Mouse (Mus musculus) MEL (cell line): ENCODE results near the gene Aph1b. TPM values are rescaled to one million over a fixed set of nuclear protein-coding genes. Genes with fewer than 3 reads are reported as not detected.
A peak's percentile ranks its signal among the peaks of the same experiment; 100 is the strongest.
"Not testable (repeated sequence)": the region's sequence is repeated elsewhere in the genome, so short reads cannot be mapped to it uniquely, and the experiment has no call there.

Source experiments
- DNase-seq: peaks from one replicate; pipeline ENCODE4 v3.0.0; 2011; ENCODE audit warnings: low read depth, low spot score
- H3K27ac ChIP-seq: 2 replicates; pipeline ENCODE4 v1.5.1; 2012; ENCODE audit warnings: low read depth, mild to moderate bottlenecking, control low read depth, low read length, moderate library complexity; ENCODE audit not compliant: control insufficient read depth
- H3K27me3 ChIP-seq, 2 experiments: fragments of 150-350 bp in 1 of 2; sonication (generic) in 1 of 2; 2 replicates each; pipeline ENCODE4 v1.6.1; 2012; ENCODE audit warnings: low read length in 2 of 2, mild to moderate bottlenecking in 2 of 2, improper control_type of control experiment in 1 of 2, moderate library complexity in 1 of 2; ENCODE audit not compliant: insufficient read depth in 2 of 2, control insufficient read depth in 1 of 2
- H3K36me3 ChIP-seq, 2 experiments: 2 replicates each; pipeline ENCODE4 v1.6.1; 2012 to 2014; ENCODE audit warnings: low read length in 2 of 2, improper control_type of control experiment in 1 of 2, inconsistent platforms in 1 of 2, mild to moderate bottlenecking in 1 of 2; ENCODE audit not compliant: insufficient read depth in 2 of 2, control insufficient read depth in 1 of 2
- H3K4me1 ChIP-seq, 2 experiments: fragments of 150-350 bp in 1 of 2; sonication (generic) in 1 of 2; 2 replicates each; pipeline ENCODE4 v1.6.1; 2012; ENCODE audit warnings: low read length in 2 of 2, improper control_type of control experiment in 1 of 2, mild to moderate bottlenecking in 1 of 2; ENCODE audit not compliant: insufficient read depth in 2 of 2, control insufficient read depth in 1 of 2
- H3K4me3 ChIP-seq, 2 experiments: fragments of 150-350 bp in 1 of 2; sonication (generic) in 1 of 2; 2 replicates each; pipeline ENCODE4 v1.5.1; 2012; ENCODE audit warnings: low read depth in 2 of 2, low read length in 2 of 2, mild to moderate bottlenecking in 2 of 2, moderate library complexity in 2 of 2, control low read depth in 1 of 2, improper control_type of control experiment in 1 of 2; ENCODE audit not compliant: control insufficient read depth in 1 of 2, insufficient read depth in 1 of 2
- H3K79me2 ChIP-seq: 2 replicates; pipeline ENCODE4 v1.6.1; 2012; ENCODE audit warnings: mild to moderate bottlenecking, low read length, moderate library complexity; ENCODE audit not compliant: control insufficient read depth, poor library complexity, insufficient read depth
- H3K9ac ChIP-seq: 2 replicates; pipeline ENCODE4 v1.6.1; 2012; ENCODE audit warnings: low read depth, mild to moderate bottlenecking, control low read depth, low read length, moderate library complexity; ENCODE audit not compliant: control insufficient read depth, poor library complexity, severe bottlenecking
- H3K9me3 ChIP-seq: fragments of 150-350 bp; sonication (generic); replicated peaks from 2 replicates; pipeline ENCODE4 v1.6.1; 2012; ENCODE audit warnings: mild to moderate bottlenecking, low read length, improper control_type of control experiment, moderate library complexity; ENCODE audit not compliant: insufficient read depth
- BHLHE40 ChIP-seq: IDR thresholded peaks from 2 replicates; pipeline ENCODE4 v1.6.1; 2012; ENCODE audit warnings: low read depth, mild to moderate bottlenecking, inconsistent platforms, low read length, improper control_type of control experiment, borderline replicate concordance
- CHD1 ChIP-seq: IDR thresholded peaks from 2 replicates; pipeline ENCODE4 v1.6.1; 2012; ENCODE audit warnings: low read depth, mild to moderate bottlenecking, inconsistent platforms, low read length, improper control_type of control experiment
- CHD2 ChIP-seq: IDR thresholded peaks from 2 replicates; pipeline ENCODE4 v1.6.1; 2011; ENCODE audit warnings: low read length, improper control_type of control experiment
- CTCF ChIP-seq, 3 experiments: IDR thresholded peaks in 2 of 3; conservative IDR thresholded peaks in 1 of 3; 2 replicates each; pipeline ENCODE4 v1.5.1; 2011 to 2012; ENCODE audit warnings: low read length in 3 of 3, low read depth in 2 of 3, mild to moderate bottlenecking in 2 of 3, improper control_type of control experiment in 1 of 3, inconsistent platforms in 1 of 3, mixed read lengths in 1 of 3, moderate library complexity in 1 of 3; ENCODE audit not compliant: control insufficient read depth in 1 of 3, insufficient read depth in 1 of 3, poor library complexity in 1 of 3, severe bottlenecking in 1 of 3
- E2F4 ChIP-seq: IDR thresholded peaks from 2 replicates; pipeline ENCODE4 v1.6.1; 2011; ENCODE audit warnings: low read depth, low read length, improper control_type of control experiment, borderline replicate concordance
- ETS1 ChIP-seq: IDR thresholded peaks from 2 replicates; pipeline ENCODE4 v1.6.1; 2012; ENCODE audit warnings: low read depth, mild to moderate bottlenecking, inconsistent platforms, low read length, improper control_type of control experiment, moderate library complexity
- JUND ChIP-seq: IDR thresholded peaks from 2 replicates; pipeline ENCODE4 v1.6.1; 2011; ENCODE audit warnings: low read depth, mild to moderate bottlenecking, improper control_type of control experiment, low read length
- KAT2A ChIP-seq: conservative IDR thresholded peaks from 2 replicates; pipeline ENCODE4 v1.6.1; 2012; ENCODE audit warnings: low read depth, low read length, improper control_type of control experiment, inconsistent platforms
- MYB ChIP-seq: IDR thresholded peaks from 2 replicates; pipeline ENCODE4 v1.6.1; 2011; ENCODE audit warnings: mild to moderate bottlenecking, low read depth, low read length, improper control_type of control experiment
- NELFE ChIP-seq: IDR thresholded peaks from 2 replicates; pipeline ENCODE4 v1.6.1; 2011; ENCODE audit warnings: low read depth, low read length, improper control_type of control experiment
- RAD21 ChIP-seq: IDR thresholded peaks from 2 replicates; pipeline ENCODE4 v1.6.1; 2011; ENCODE audit warnings: mild to moderate bottlenecking, low read depth, low read length, improper control_type of control experiment
- RCOR1 ChIP-seq: IDR thresholded peaks from 2 replicates; pipeline ENCODE4 v1.6.1; 2012; ENCODE audit warnings: low read depth, mild to moderate bottlenecking, inconsistent platforms, low read length, improper control_type of control experiment
- SMC3 ChIP-seq: IDR thresholded peaks from 2 replicates; pipeline ENCODE4 v1.6.1; 2011; ENCODE audit warnings: low read depth, low read length, improper control_type of control experiment
- TCF12 ChIP-seq: IDR thresholded peaks from 2 replicates; pipeline ENCODE4 v1.6.1; 2014; ENCODE audit warnings: low read depth, mild to moderate bottlenecking, inconsistent platforms, low read length, improper control_type of control experiment, moderate library complexity
- UBTF ChIP-seq: IDR thresholded peaks from 2 replicates; pipeline ENCODE4 v1.6.1; 2012; ENCODE audit warnings: low read depth, mild to moderate bottlenecking, inconsistent platforms, low read length, improper control_type of control experiment, moderate library complexity, borderline replicate concordance; ENCODE audit not compliant: insufficient read depth
- ZMIZ1 ChIP-seq: IDR thresholded peaks from 2 replicates; pipeline ENCODE4 v1.6.1; 2012; ENCODE audit warnings: low read depth, mild to moderate bottlenecking, inconsistent platforms, low read length, improper control_type of control experiment, moderate library complexity
- polyA plus RNA-seq, 2 experiments: library from polyadenylated mRNA; stranded (reverse) in 1 of 2; unstranded in 1 of 2; fragments of >175 nt in 1 of 2; fragments of >200 nt in 1 of 2; gene quantifications; 2 replicates each; pipeline versions ENCODE4 v1.2.1 to v1.2.4; 2012; ENCODE audit warnings: low replicate concordance in 2 of 2, low read depth in 1 of 2; ENCODE audit not compliant: insufficient read length in 2 of 2, insufficient read depth in 1 of 2, missing spikeins in 1 of 2
- total RNA-seq: library from RNA; depleted of rRNA; stranded (reverse); fragments of 300-350 nt; gene quantifications from 2 replicates; pipeline ENCODE4 v1.2.3, GENCODE M21; 2012

Gene Aph1b
- total and polyA plus RNA-seq, 3 experiments = 0.04 to 0.93 TPM; not detected in 1

- peak; percentile 30 to 40 (median 31); a peak in 5 of 6 replicates for TF ChIP-seq CTCF (IDR thresholded peaks at IDR 0.05 in 2 of 3, conservative IDR thresholded peaks at IDR 0.05 in 1 of 3; ENCODE audit: control insufficient read depth in 1 of 3, insufficient read depth in 1 of 3, low read depth in 2 of 3, low read length in 3 of 3, poor library complexity in 1 of 3, severe bottlenecking in 1 of 3)
- TF ChIP-seq SMC3 = peak; percentile 36
- TF ChIP-seq RAD21 = peak; percentile 6; the same call in 1 of the 2 replicates
- peak; percentile 34 for DNase-seq
- H3K27ac ChIP-seq, H3K9me3 ChIP-seq, H3K79me2 ChIP-seq, H3K4me3 ChIP-seq, H3K36me3 ChIP-seq, H3K4me1 ChIP-seq, H3K27me3 ChIP-seq, H3K9ac ChIP-seq: not testable (repeated sequence)
Measured at GRCm38 (mm10) chr9:66784552-66784951, 10.7 kb downstream of the Aph1b start.

- TF ChIP-seq ETS1 (no peak), JUND (no peak), UBTF (no peak)
- TF ChIP-seq, all 39 proteins: peak for 0
- no peak overlapping the region for H3K27ac ChIP-seq
- no peaks in the 10 kb centered on the region for H3K79me2 ChIP-seq
- no peak overlapping the region for H3K4me3 ChIP-seq
- no peak for DNase-seq
- H3K27me3 ChIP-seq = peaks cover 3 to 7% of the 10 kb centered on the region in 2 experiments; a peak in 3 of 4 replicates
- H3K9me3 ChIP-seq = no peaks in the 10 kb centered on the region
- H3K9ac ChIP-seq = no peak overlapping the region
- no peaks in the 10 kb centered on the region for H3K4me1 ChIP-seq
- no peaks in the 10 kb centered on the region for H3K36me3 ChIP-seq
Measured at GRCm38 (mm10) chr9:66770701-66771100, 24.6 kb downstream of the Aph1b start.

DNA sequence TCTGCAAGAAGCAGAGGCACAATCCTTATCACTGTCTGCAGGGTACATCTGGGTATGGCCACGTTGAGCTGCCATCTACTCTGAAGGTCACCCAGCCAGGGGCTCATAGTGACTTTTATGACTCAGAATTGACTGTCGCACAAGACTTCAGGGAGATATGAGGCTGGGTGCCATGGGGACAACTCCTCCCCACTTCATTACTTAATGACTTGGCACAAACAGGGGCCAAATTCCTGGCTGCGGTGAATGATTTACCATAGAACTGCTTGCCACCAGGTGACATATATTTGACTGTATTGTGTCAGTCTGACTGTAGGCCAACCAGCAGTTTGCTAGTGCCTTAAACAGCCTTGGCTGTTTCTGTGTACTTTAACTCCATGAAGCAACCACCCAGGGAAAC, 26.0 kb downstream of the Aph1b start:
- DNase-seq = no peak
- Histone ChIP-seq H3K79me2 (no peaks in the 10 kb centered on the region), H3K27ac (no peak overlapping the region), H3K4me1 (no peaks in the 10 kb centered on the region), H3K9me3 (no peaks in the 10 kb centered on the region), H3K4me3 (no peak overlapping the region), H3K36me3 (no peaks in the 10 kb centered on the region), H3K27me3 (peaks cover 3 to 7% of the 10 kb centered on the region in 2 experiments; a peak in 3 of 4 replicates), H3K9ac (no peak overlapping the region)
- TF ChIP-seq NELFE (no peak), JUND (no peak)

GRCm38 (mm10) chr9:66768721-66769120, 26.6 kb downstream of the Aph1b start:
- Histone ChIP-seq H3K9ac (no peak overlapping the region), H3K27ac (no peak overlapping the region), H3K9me3 (no peaks in the 10 kb centered on the region), H3K79me2 (no peaks in the 10 kb centered on the region), H3K4me3 (no peak overlapping the region), H3K36me3 (no peaks in the 10 kb centered on the region), H3K4me1 (no peaks in the 10 kb centered on the region), H3K27me3 (peaks cover 3 to 7% of the 10 kb centered on the region in 2 experiments; a peak in 3 of 4 replicates)
- no peak for DNase-seq
- TF ChIP-seq BHLHE40 = no peak
- TF ChIP-seq CHD2 = no peak
- no peak for TF ChIP-seq RAD21
- no peak for TF ChIP-seq RCOR1
- no peak for TF ChIP-seq CHD1
- TF ChIP-seq KAT2A = no peak
- no peak for TF ChIP-seq E2F4
- TF ChIP-seq TCF12 = no peak
- no peak for TF ChIP-seq ZMIZ1
- TF ChIP-seq MYB = no peak
- no peak for TF ChIP-seq CTCF (IDR thresholded peaks at IDR 0.05 in 2 of 3, conservative IDR thresholded peaks at IDR 0.05 in 1 of 3; ENCODE audit: control insufficient read depth in 1 of 3, insufficient read depth in 1 of 3, low read depth in 2 of 3, low read length in 3 of 3, poor library complexity in 1 of 3, severe bottlenecking in 1 of 3)
- no peak for TF ChIP-seq JUND
